Mouse (Mus musculus) mature B cell (primary cell): ENCODE results near the gene Sele.
"Not testable (repeated sequence)": the region's sequence is repeated elsewhere in the genome, so short reads cannot be mapped to it uniquely, and the experiment has no call there.

Experiments used
- in situ Hi-C: fragments of 300-500 bp; cut with MboI; formaldehyde crosslinking; loops from 2 replicates; pipeline ENCODE4 v1.14.3; 2019

Sele gene

DNA sequence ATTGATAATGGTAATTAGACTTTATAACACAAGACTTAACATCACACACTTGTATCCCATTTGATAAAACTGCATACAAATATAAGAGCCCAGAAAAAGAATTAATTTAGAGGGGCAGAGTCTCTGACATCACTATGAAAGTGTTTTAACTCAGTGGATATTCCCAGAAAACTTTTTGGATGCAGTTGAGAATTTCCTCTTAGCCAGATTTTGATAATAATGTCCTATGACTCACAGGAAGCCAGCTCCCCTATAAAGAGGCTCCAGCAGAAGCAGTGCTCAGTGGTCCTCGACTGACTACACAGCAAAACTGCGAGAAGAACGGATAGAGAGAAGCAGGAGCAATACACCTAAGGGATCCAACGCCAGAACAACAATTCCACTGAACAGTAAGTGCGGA lies at the start of gene Sele:
Gene Sele, plus strand, starts transcription at position 301 of the 400 bp plus-strand sequence.
- in situ Hi-C loops: no loop called here

DNA sequence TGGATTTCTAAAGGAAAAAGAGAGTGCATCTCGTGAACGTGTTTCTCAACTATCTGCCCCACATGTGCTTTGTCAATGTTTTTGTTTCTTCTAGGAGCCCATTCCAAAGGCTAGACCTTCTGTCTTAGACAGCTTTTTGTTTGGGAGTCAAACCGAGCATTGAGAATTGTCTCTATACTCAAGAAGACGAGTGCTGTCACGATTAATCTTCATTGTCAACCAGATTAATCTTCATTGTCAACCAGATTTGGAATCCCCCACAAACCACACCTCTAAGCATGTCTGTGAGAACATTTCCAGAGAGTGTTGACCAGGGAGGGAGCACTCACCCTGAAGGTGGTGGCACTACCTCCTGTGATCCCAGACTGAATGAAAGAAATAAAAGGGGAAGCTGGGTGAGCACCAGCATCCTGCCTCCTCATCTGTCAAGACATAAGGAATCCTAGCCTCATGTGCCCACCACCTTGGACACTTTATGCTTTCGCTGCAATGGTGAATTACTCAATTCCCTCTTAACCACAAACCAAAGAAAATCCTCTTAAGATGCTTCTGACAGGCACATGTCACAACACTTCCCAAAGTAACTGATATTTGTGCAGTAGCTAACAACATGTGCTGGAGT lies 46.1 kb upstream of the Sele start:
- in situ Hi-C loops: no loop called here

DNA sequence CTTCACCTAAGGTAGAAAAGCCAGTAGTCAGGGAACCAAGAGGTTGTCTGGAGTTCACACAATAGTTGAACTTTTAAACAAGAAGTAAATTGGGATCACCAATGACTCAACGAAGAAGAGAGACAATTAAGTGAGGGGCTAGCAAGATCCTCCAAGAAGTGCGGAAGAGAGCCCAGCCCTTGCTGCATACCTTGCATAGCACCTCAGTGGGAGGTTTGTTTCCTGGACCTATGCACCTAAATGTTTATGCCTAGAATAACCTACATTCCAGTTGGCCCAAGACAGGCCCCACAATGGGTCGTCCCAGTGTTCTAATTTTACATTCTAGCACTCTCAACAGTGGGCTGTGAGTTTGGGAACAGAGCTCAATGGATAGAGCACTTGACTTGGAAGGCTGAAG lies 43.7 kb upstream of the Sele start:
- in situ Hi-C loops: no loop called here

DNA sequence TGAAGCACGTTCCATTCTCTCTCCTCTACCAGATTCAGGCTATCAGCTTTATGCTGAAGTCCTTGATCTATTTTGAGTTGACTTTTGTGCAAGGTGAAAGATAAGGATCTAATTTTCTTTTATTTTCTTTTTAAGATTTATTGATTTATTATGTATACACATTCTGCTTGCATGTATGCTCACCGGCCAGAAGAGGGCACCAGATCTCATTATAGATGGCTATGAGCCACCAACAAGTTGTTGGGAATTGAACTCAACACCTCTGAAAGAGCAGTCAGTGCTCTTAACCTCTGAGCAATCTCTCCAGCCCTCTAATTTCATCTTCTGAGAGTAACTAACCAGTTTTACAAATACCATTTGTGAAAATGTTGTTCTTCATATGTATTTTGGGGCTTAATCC lies 38.8 kb upstream of the Sele start:
- in situ Hi-C loops: no loop called here

DNA sequence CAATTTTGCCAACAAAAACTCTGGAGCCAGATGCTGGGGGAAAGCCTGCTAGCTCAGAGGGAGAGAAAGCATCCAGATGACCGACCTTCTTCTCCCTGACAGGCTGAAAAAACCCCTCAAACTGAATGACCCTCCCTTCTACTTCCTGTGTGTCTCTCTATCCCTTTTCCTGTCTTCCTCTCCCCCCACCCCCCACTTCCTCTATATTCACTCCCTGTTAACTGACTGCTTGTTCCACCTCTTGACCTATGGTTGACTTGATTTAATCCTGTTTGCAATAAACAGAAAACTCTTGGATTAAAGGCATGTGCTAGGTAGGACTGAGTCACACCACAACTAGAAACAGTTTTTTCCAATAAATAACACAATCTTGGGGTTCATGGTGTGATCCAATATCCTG lies 33.4 kb upstream of the Sele start:
- in situ Hi-C loops: loop anchor here (5.0 kb wide), 2 partner anchors 123 to 173 kb away; no protein-coding TSS in a partner anchor

DNA sequence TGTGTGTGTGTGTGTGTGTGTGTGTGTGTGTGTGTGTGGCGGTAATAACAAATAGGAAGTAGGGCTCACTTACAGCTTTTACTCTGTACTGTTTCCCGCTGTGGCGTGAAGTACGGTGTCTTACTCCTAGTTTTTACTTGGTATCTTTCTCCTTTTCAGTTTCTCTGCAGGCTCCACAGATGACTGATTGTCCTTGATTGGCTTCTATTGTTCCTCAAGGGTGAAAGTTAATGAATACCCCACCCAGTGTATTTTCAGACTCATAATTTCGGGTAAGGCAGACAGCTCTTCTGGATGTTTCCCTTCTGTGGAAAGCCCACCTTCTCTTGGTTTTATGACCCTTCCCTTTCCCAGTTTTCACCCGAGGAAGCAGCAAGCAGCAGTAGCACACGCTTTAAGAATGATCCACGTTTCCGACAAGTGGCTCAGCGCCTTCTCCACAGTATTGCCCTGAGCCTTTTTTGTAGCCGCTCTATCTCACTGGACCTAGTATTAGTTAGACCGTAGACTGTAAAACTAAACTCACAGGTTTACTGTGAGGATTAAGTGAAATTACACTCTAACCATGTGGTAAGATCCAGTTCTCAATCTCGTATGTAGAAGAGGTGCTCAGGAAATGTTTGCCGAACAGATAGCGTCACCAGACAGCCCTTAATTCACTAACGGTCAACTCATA lies 29.7 kb upstream of the Sele start:
- in situ Hi-C loops: no loop called here

DNA sequence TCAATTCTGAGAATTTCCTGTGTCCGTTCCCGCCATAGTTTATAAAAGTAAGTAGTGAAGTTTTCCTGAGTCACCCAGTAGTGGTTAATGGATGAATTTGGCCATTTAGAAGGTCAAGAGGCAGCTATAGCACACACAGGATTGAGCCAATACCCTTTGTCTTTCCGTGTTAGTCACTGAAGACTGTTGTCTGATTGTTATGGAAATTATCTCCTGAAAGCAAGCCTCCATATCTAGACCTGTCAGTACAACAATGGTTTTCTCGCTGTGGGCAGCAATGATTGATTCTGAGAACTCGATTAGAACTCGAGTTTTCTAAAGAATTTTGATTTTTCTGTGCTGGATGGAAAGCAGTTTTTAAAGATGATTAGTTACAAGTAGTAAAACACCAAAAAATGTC lies 28.2 kb upstream of the Sele start:
- in situ Hi-C loops: no loop called here

DNA sequence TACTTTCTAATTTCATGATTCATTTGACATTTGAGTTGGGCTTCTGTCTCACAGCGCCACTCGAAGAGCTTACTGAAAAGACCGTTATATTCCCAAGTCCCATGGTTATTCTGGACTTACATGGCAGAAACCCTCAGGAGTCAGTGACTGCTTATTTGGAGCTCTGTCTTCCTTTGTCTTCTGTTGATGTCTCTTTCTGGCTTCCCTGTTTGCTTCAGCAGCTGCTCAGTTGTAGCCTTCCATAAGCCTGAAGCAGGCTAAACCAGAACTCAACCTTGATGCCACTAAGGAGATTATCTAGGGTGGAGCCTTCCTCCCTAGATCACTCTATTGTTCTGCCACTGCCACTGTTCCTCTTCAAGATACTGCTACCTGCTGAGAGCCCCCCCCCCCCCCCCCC lies 27.3 kb upstream of the Sele start:
- in situ Hi-C loops: not testable (repeated sequence)

DNA sequence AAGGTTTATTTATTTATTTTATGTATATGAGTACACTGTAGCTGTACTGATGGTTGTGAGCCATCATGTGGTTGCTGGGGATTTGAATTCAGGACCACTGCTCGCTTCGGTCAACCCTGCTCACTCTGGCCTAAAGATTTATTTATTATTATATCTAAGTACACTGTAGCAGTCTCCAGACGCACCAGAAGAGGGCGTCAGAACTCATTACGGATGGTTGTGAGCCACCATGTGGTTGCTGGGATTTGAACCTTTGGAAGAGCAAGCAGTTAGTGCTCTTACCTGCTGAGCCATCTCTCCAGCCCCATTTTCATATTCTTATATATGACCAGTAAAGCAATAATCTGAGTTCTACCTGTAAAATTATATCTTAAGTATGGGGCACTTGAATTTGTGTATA lies 25.9 kb upstream of the Sele start:
- in situ Hi-C loops: not testable (repeated sequence)

DNA sequence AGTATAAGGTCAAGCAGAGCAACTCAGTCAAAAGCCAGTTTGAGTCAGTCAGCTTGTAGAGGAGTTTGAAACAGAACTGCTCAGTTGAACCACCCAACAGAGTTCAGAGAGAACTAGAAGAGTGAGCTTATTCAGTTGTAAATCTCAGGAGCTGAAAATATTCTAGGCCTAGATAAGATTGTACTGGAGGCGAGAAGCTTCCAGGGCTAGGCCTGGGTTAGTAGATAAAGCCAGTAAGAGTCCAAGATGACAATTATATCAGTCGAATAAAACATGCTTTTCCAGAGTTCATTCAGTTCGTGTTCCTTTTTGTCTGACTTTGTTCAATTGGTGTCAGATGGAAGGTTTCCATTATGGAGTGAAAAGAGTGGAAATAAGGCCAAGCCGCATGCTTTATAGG lies 22.3 kb upstream of the Sele start:
- in situ Hi-C loops: no loop called here

DNA sequence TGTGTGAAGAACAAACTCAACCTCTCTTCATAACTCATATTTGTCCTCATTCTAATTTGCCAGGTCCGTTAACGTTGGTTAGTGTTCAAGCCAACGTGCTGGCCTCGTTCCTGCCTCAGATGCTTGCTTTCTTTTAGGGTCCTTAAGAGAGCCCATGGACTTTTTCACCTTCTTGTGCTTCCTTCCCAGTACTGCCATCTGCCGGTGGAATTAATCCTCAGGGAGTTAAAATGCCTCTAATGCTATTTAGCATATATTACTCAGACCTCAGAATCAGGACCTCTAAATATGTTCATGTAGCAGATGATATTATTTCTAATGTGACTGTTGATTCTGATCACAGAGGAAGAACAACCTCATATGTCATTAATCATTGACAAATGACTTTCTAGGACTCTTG lies 20.6 kb upstream of the Sele start:
- in situ Hi-C loops: no loop called here

DNA sequence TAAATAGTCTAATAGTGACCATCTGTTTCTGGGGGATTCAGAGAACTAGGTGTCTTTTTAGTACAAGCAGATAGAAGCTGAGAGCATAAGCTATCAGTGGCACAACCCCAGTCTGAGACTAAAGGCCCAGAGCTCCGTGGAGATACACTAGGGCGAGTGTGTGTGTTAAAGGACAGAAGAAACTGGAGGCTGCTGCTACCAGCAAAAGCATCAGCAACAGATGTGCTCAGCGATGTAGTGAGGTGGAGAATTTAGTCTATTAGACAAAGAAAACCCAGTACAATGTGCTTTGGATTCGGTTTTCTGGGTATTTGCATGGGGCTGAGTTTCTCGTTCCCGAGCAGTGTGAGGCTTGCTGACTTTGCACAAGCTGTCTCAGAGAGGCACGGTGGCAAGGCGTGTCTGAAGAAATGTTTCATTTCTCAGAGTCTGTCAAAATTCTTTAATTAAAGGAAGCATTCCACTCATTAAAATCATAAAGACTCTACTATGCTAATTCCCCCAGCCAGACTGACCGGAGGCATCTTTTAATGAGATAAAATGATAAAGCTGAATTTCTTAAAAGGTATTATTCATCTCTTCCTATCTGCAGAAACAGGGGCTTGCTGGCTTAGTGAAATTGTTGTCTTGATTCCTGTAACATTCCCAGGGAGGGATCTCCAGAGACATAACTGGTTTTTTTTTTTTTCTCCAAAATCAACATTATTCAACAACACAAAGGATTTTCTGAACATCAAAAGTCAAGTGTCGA lies 7.5 kb upstream of the Sele start:
- in situ Hi-C loops: no loop called here

DNA sequence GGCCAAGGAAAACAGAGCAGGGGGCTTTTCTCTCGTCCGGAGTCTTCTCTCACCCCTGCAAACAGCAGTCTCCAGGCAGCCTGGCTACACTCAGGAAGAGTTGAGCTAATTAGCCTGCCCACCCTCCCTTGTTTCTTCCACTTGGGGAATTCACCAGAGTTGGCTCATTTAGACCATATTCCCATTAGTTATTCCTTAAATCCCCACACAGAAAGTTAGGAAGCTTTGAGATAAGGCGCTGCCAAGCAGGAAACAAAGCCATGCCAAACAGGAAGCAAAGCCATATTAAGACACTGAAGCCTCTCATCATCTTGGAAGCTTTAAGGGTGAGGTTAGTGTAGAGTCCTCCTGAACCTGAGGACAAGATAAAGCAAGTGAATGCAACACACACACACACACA lies 4.5 kb upstream of the Sele start:
- in situ Hi-C loops: no loop called here

DNA sequence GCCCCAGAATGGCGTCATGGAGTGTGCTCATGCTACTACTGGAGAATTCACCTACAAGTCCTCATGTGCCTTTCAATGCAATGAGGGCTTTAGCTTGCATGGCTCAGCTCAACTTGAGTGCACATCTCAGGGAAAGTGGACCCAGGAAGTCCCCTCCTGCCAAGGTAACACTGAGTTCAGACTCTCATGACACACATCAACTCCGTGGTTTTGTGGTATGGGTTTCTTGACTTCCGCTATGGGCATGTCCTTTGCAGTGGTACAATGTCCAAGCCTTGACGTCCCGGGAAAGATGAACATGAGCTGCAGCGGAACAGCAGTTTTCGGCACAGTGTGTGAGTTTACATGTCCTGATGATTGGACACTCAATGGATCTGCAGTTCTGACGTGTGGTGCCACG lies 5.5 kb downstream of the Sele start:
- in situ Hi-C loops: no loop called here

DNA sequence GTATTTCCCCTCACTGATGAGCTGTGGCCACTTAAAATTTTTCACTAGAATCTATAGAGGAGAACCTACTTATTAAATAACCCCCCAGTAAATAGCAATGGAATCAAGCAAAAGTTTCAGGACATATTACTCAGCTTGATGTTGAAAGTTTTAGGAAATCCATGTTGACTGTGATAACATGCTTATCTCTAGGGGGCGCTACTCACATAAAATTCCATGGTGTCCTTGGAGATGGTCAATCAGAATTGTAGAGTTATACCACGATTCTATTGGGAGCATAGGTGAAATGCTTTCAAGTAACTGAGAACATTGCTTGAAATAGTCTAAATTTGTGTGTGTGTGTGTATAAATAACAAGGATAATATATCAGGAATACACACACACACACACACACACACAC lies 6.8 kb downstream of the Sele start:
- in situ Hi-C loops: no loop called here

DNA sequence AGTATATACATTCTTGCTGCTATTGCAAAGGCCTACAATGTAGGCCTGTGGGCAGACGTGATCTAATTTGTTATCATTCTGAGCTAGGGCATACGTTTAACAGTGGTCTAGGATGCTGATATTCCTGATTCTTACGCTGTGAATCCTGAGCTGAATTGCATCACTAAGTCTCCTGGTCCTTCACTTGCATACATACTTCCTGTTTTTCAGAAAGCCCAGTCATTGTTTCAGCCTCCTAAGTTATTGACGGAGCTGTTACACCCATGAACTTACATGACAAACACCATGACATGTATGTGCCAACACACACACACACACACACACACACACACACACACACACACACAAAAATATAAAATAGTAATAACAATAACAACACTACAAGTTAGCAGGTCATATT lies 12.0 kb downstream of the Sele start:
- in situ Hi-C loops: no loop called here

DNA sequence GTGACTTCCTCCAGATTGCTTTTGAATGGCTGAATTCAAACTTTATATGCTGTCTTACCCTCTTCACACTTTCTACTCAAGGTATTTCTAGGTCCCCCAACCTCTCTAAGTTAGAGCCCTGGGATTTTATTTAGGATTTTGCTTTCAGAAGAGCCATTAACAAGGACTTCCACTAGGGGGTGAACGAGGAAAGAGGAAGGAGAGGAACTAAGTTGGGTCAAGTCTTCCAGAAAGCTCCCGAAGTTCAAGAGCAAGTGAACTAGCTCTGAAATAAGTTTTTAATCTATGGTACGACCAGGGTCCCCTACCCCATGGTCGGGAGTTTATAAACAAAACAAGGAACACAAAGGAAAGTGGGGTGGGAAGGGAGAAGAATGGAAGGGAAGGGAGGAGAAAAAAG lies 13.2 kb downstream of the Sele start:
- in situ Hi-C loops: no loop called here

DNA sequence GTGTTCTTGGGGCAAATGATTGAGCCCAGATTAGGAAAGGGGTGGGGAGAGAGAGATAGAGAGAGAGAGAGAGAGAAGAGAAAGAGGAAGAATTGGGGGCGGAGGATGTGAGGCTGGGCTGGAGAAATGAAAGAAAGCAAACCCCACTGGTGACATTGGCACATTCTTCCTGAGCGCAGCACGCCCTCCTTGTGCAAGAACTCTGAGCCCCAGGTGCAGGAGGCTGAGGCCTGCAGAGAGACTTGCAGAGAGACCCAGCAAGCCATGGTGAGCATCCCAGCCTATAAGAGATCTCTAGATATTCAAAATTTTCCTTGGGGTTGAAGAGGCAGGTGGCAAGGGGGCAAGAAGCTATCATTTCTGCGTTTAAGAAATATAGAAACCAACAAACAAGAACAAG lies 13.9 kb downstream of the Sele start, which contains the start of gene Sell:
Gene Sell, plus strand, starts transcription at position 58 of the 400 bp plus-strand sequence.
- in situ Hi-C loops: no loop called here

DNA sequence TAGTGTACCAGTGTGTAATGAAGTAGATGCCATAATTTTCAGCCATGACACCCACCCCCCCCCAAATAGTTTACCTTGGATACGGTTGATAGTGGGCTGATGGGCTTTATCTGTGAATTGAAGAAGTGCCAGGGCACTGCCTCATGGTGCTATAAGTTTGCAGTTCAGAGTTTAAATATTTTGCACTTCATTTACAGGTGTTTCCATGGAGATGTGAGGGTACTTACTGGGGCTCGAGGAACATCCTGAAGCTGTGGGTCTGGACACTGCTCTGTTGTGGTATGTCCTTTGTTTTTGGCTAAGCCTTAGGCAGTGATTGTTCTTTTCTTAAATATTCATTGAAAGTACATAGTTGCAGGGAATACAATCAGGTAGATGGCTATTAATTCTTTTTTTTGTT lies 14.8 kb downstream of the Sele start:
- in situ Hi-C loops: no loop called here

DNA sequence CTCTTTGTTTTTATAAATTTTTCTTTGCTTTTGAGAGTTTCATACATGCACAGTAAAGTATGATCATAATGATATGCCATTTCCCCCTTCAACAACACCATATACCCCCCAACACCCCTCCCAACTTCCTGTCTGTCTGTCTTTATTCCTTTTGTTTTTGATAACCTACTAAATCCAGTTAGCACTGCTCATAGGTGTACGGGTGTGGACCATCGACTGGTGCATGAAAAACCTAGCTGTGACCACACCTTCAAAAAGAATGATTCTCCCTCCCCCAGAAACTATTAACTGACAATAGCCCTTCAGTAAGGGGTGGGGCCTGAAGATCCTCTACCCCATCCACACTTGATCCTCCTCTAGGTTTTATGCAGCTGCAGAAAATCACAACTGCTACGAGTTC lies 15.7 kb downstream of the Sele start:
- in situ Hi-C loops: no loop called here

DNA sequence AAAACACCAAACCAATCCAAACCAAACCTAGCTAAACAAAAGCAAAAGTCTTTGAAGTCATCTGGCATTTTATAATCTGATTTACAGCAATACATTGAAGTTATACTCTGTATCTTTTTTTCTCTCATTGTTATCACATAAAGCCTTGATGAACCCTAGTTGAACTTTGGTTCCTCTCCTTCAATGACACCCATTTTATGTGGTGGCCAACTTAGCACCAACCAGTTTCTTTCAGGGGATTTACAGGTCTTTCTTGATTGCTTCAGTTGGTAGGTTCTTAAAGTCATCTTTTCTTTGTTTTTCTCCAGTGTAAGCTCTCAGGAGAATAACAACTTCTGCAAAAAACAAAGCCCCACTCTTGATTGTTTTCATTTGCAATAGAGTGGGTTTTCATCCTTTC lies 21.2 kb downstream of the Sele start:
- in situ Hi-C loops: no loop called here

DNA sequence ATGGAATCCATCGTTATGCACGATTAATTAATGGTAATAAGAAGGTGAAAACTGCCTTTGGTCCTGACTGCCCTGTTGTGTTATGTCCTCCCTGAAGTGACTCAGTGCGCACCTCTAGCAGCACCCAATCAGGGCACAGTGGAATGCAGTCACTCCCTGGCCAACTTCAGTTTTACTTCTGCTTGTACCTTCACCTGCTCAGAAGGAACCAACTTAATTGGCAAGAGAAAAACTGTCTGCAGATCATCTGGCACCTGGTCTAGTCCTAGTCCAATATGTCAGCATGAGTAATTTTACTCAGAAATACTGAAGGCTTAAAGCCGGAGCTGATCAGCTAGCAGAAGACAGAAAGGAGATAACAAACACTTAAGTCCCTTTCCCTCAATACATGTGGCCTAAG lies 22.4 kb downstream of the Sele start:
- in situ Hi-C loops: loop anchor here (5.0 kb wide), 1 partner anchor 67 kb away; no protein-coding TSS in a partner anchor

DNA sequence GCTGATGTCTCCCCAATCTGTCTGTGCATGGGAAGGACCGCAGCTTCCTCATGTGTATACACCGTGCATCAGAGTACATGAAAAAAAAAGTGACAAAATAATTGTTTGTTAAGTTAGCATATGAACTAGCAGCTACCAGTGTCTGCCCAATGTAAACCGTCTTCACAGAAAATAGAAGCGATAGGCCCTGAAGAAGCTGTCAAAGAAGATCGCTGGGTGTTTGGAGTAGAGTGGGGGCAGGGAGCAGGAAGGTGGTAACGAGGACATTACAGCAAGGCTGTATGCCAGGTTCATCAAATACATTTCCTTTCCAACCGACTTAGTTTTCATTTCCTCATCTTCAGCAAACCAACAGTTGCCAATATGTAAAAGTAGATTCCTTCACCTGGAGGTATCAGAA lies 23.1 kb downstream of the Sele start:
- in situ Hi-C loops: loop anchor here (5.0 kb wide), 1 partner anchor 66 kb away; no protein-coding TSS in a partner anchor
